Mouse (Mus musculus) mature B cell (primary cell): ENCODE data around the gene Tbx2.

Experiments used
- in situ Hi-C: fragments of 300-500 bp; cut with MboI; formaldehyde crosslinking; loops from 2 replicates; pipeline ENCODE4 v1.14.3; 2019

The Tbx2 gene

GRCm38 (mm10) chr11:85840031-85840802 lies 7.9 kb downstream of the Tbx2 start:
- in situ Hi-C loops, result loop anchor here (10.0 kb wide), 1 partner anchor 335 kb away; no protein-coding TSS in a partner anchor

GRCm38 (mm10) chr11:85840803-85841145 lies 8.4 kb downstream of the Tbx2 start:
- in situ Hi-C loops, result loop anchor here (10.0 kb wide), 1 partner anchor 334 kb away; no protein-coding TSS in a partner anchor

- in situ Hi-C loops, result loop anchor here (10.0 kb wide), 1 partner anchor 334 kb away; no protein-coding TSS in a partner anchor
These were observed 8.9 kb downstream of the Tbx2 start for GRCm38 (mm10) chr11:85841211-85841681.

GRCm38 (mm10) chr11:85841980-85842379 lies 9.6 kb downstream of the Tbx2 start:
- in situ Hi-C loops, result loop anchor here (10.0 kb wide), 1 partner anchor 333 kb away; no protein-coding TSS in a partner anchor

GRCm38 (mm10) chr11:85842596-85843346 lies 10.4 kb downstream of the Tbx2 start:
- in situ Hi-C loops, result loop anchor here (10.0 kb wide), 1 partner anchor 332 kb away; no protein-coding TSS in a partner anchor

- in situ Hi-C loops, result loop anchor here (10.0 kb wide), 1 partner anchor 331 kb away; no protein-coding TSS in a partner anchor
These were observed 11.0 kb downstream of the Tbx2 start for GRCm38 (mm10) chr11:85843347-85843692.

- in situ Hi-C loops, result loop anchor here (10.0 kb wide), 1 partner anchor 330 kb away; no protein-coding TSS in a partner anchor
These were observed 12.0 kb downstream of the Tbx2 start for GRCm38 (mm10) chr11:85844144-85844965.

GRCm38 (mm10) chr11:85844971-85845370 lies 12.6 kb downstream of the Tbx2 start:
- in situ Hi-C loops, result loop anchor here (10.0 kb wide), 1 partner anchor 330 kb away; no protein-coding TSS in a partner anchor

GRCm38 (mm10) chr11:85845921-85846320 lies 13.6 kb downstream of the Tbx2 start:
- in situ Hi-C loops, result loop anchor here (10.0 kb wide), 1 partner anchor 329 kb away; no protein-coding TSS in a partner anchor

- in situ Hi-C loops, result loop anchor here (10.0 kb wide), 1 partner anchor 328 kb away; no protein-coding TSS in a partner anchor
These were observed 14.2 kb downstream of the Tbx2 start for GRCm38 (mm10) chr11:85846509-85846908.

- in situ Hi-C loops, result loop anchor here (10.0 kb wide), 1 partner anchor 326 kb away; no protein-coding TSS in a partner anchor
These were observed 16.7 kb downstream of the Tbx2 start for GRCm38 (mm10) chr11:85849037-85849436.

GRCm38 (mm10) chr11:85850233-85850632 lies 17.9 kb downstream of the Tbx2 start, which contains the start of gene Gm11444:
Gene Gm11444, minus strand, starts transcription at chr11:85850333.
- in situ Hi-C loops, result no loop called here

- in situ Hi-C loops, result no loop called here
These were observed 18.4 kb downstream of the Tbx2 start for GRCm38 (mm10) chr11:85850758-85851157.

- in situ Hi-C loops, result no loop called here
These were observed 25.8 kb downstream of the Tbx2 start for GRCm38 (mm10) chr11:85857997-85858698.

- in situ Hi-C loops, result no loop called here
These were observed 32.0 kb downstream of the Tbx2 start for GRCm38 (mm10) chr11:85864363-85864762.

GRCm38 (mm10) chr11:85876059-85876788 lies 43.9 kb downstream of the Tbx2 start:
- in situ Hi-C loops, result no loop called here

GRCm38 (mm10) chr11:85884498-85884897 lies 52.1 kb downstream of the Tbx2 start:
- in situ Hi-C loops, result no loop called here

GRCm38 (mm10) chr11:85885665-85886428 lies 53.5 kb downstream of the Tbx2 start, which contains the start of gene Tbx4:
Gene Tbx4, plus strand, starts transcription at chr11:85886422.
- in situ Hi-C loops, result no loop called here

- in situ Hi-C loops, result no loop called here
These were observed 54.1 kb downstream of the Tbx2 start for GRCm38 (mm10) chr11:85886429-85886785.
